Mouse (Mus musculus) embryonic fibroblast, embryonic 13.5 days (primary cell): ENCODE data around the gene Slc39a10.

ENCODE experiments used
- CTCF ChIP-seq: IDR thresholded peaks from 2 replicates; pipeline ENCODE4 v1.5.1; 2011; ENCODE audit warnings: mild to moderate bottlenecking, control low read depth, low read length, moderate library complexity, borderline replicate concordance; ENCODE audit not compliant: insufficient read depth
- POLR2A ChIP-seq: IDR thresholded peaks from 2 replicates; pipeline ENCODE4 v1.6.1; 2011; ENCODE audit warnings: low read depth, mild to moderate bottlenecking, control low read depth, low read length, moderate library complexity

- TF ChIP-seq CTCF (no peak), POLR2A (no peak)
Measured at GRCm38 (mm10) chr1:46879951-46880350, 12.7 kb downstream of the Slc39a10 start.
